Mouse (Mus musculus) kidney, postnatal 14 days (tissue): ENCODE results near the gene Clp1.
A peak's percentile ranks its signal among the peaks of the same experiment; 100 is the strongest.
"Not testable (repeated sequence)": the region's sequence is repeated elsewhere in the genome, so short reads cannot be mapped to it uniquely, and the experiment has no call there.

Source experiments
- DNase-seq: peaks from one replicate; pipeline ENCODE4 v3.0.0; 2022; ENCODE audit warnings: mixed read lengths

Clp1 gene

GRCm38 (mm10) chr2:84738271-84738911 lies 11.2 kb upstream of the Clp1 start:
- peak; percentile 71 for DNase-seq

- DNase-seq, result no peak
Measured at GRCm38 (mm10) chr2:84737451-84737925, 10.3 kb upstream of the Clp1 start.

GRCm38 (mm10) chr2:84736312-84737161 lies 9.4 kb upstream of the Clp1 start:
- DNase-seq, result no peak

- DNase-seq, result no peak
Measured at GRCm38 (mm10) chr2:84735346-84735920, 8.3 kb upstream of the Clp1 start.

- DNase-seq, result no peak
Measured at GRCm38 (mm10) chr2:84734919-84735318, 7.8 kb upstream of the Clp1 start.

- no peak for DNase-seq
Measured at GRCm38 (mm10) chr2:84734351-84734864, 7.3 kb upstream of the Clp1 start.

- no peak for DNase-seq
Measured at GRCm38 (mm10) chr2:84733579-84734300, 6.6 kb upstream of the Clp1 start, which contains the start of gene Ypel4. TSS of gene Ypel4 (plus strand) at chr2:84734058.

- DNase-seq, result no peak
Measured at GRCm38 (mm10) chr2:84732394-84732793, 5.2 kb upstream of the Clp1 start.

- no peak for DNase-seq
Measured at GRCm38 (mm10) chr2:84731206-84731605, 4.1 kb upstream of the Clp1 start.

GRCm38 (mm10) chr2:84728191-84728590 lies 1.0 kb upstream of the Clp1 start:
- not testable (repeated sequence) for DNase-seq

GRCm38 (mm10) chr2:84726716-84727115 lies 434 bp downstream of the Clp1 start:
- DNase-seq, result no peak

- no peak for DNase-seq
Measured at GRCm38 (mm10) chr2:84725770-84726169, 1.4 kb downstream of the Clp1 start.

GRCm38 (mm10) chr2:84723856-84724255 lies 3.3 kb downstream of the Clp1 start:
- no peak for DNase-seq

- no peak for DNase-seq
Measured at GRCm38 (mm10) chr2:84721182-84721581, 6.0 kb downstream of the Clp1 start.

GRCm38 (mm10) chr2:84720718-84721117 lies 6.4 kb downstream of the Clp1 start:
- no peak for DNase-seq

GRCm38 (mm10) chr2:84717357-84717756 lies 9.8 kb downstream of the Clp1 start:
- no peak for DNase-seq

- DNase-seq, result no peak
Measured at GRCm38 (mm10) chr2:84716423-84717355, 10.5 kb downstream of the Clp1 start.

- DNase-seq, result peak; percentile 93
Measured at GRCm38 (mm10) chr2:84715562-84716361, 11.4 kb downstream of the Clp1 start.

- peak; percentile 99 for DNase-seq
Measured at GRCm38 (mm10) chr2:84714811-84715561, 12.2 kb downstream of the Clp1 start, which contains the start of gene Zdhhc5. TSS of gene Zdhhc5 (minus strand) at chr2:84715180.

GRCm38 (mm10) chr2:84714422-84714810 lies 12.7 kb downstream of the Clp1 start:
- no peak for DNase-seq
